Mouse (Mus musculus): ENCODE measurements around the gene Cacna1s. TPM values are rescaled to one million over a fixed set of nuclear protein-coding genes. Genes with fewer than 3 reads are reported as not detected.

Cacna1s gene
- polyA plus RNA-seq (2012; rRNA removed), result 0.09 and 0.30 TPM in 2 replicates

GRCm38 (mm10) chr1:136052547-136052946, at the start of gene Cacna1s:
TSS of gene Cacna1s (plus strand) at chr1:136052750.
- no peak for DNase-seq (ENCODE audit: low read depth)

- DNase-seq (ENCODE audit: low read depth), result no peak
Measured at GRCm38 (mm10) chr1:136006292-136006748, 46.2 kb upstream of the Cacna1s start, which contains the start of gene Igfn1. TSS of gene Igfn1 (minus strand) at chr1:136006342.

GRCm38 (mm10) chr1:136007211-136008158, 45.1 kb upstream of the Cacna1s start, which contains the start of gene Tmem9:
TSS of gene Tmem9 (plus strand) at chr1:136008150.
- DNase-seq (ENCODE audit: low read depth), result no peak

GRCm38 (mm10) chr1:136008159-136008533, 44.4 kb upstream of the Cacna1s start:
- DNase-seq (ENCODE audit: low read depth), result no peak

- no peak for DNase-seq (ENCODE audit: low read depth)
Measured at GRCm38 (mm10) chr1:136010247-136010646, 42.3 kb upstream of the Cacna1s start.

- no peak for DNase-seq (ENCODE audit: low read depth)
Measured at GRCm38 (mm10) chr1:136013513-136013912, 39.0 kb upstream of the Cacna1s start.

- DNase-seq (ENCODE audit: low read depth), result no peak
Measured at GRCm38 (mm10) chr1:136014796-136015502, 37.6 kb upstream of the Cacna1s start.

GRCm38 (mm10) chr1:136017307-136017706, 35.2 kb upstream of the Cacna1s start:
- DNase-seq (ENCODE audit: low read depth), result no peak

- peak; percentile 59 for DNase-seq (ENCODE audit: low read depth)
Measured at GRCm38 (mm10) chr1:136017907-136018313, 34.6 kb upstream of the Cacna1s start.

- no peak for DNase-seq (ENCODE audit: low read depth)
Measured at GRCm38 (mm10) chr1:136018390-136019189, 34.0 kb upstream of the Cacna1s start.

GRCm38 (mm10) chr1:136030201-136030600, 22.3 kb upstream of the Cacna1s start:
- no peak for DNase-seq (ENCODE audit: low read depth)

- DNase-seq (ENCODE audit: low read depth), result no peak
Measured at GRCm38 (mm10) chr1:136031697-136032096, 20.9 kb upstream of the Cacna1s start.

- no peak for DNase-seq (ENCODE audit: low read depth)
Measured at GRCm38 (mm10) chr1:136032961-136033360, 19.6 kb upstream of the Cacna1s start.

- DNase-seq (ENCODE audit: low read depth), result no peak
Measured at GRCm38 (mm10) chr1:136038746-136039538, 13.6 kb upstream of the Cacna1s start.

- no peak for DNase-seq (ENCODE audit: low read depth)
Measured at GRCm38 (mm10) chr1:136040452-136040851, 12.1 kb upstream of the Cacna1s start.

- DNase-seq (ENCODE audit: low read depth), result no peak
Measured at GRCm38 (mm10) chr1:136040874-136041273, 11.7 kb upstream of the Cacna1s start.

- no peak for DNase-seq (ENCODE audit: low read depth)
Measured at GRCm38 (mm10) chr1:136045774-136046173, 6.8 kb upstream of the Cacna1s start.

GRCm38 (mm10) chr1:136047432-136047831, 5.1 kb upstream of the Cacna1s start:
- no peak for DNase-seq (ENCODE audit: low read depth)

- DNase-seq (ENCODE audit: low read depth), result no peak
Measured at GRCm38 (mm10) chr1:136047894-136048293, 4.7 kb upstream of the Cacna1s start.

- no peak for DNase-seq (ENCODE audit: low read depth)
Measured at GRCm38 (mm10) chr1:136050312-136051012, 2.1 kb upstream of the Cacna1s start, which contains the start of gene Ascl5. TSS of gene Ascl5 (plus strand) at chr1:136050804.
